Mouse (Mus musculus): ENCODE data around the gene Akap14. TPM values are rescaled to one million over a fixed set of nuclear protein-coding genes. Genes with fewer than 3 reads are reported as not detected.
A peak's percentile ranks its signal among the peaks of the same experiment; 100 is the strongest.
"Not testable (repeated sequence)": the region's sequence is repeated elsewhere in the genome, so short reads cannot be mapped to it uniquely, and the experiment has no call there.

The Akap14 gene
- polyA plus RNA-seq (2015; fragmentation: Nextera tagmentation; extraction: Ambion mirVana), result 0.10 TPM in 1 of 2 replicates, not detected in the other

DNA sequence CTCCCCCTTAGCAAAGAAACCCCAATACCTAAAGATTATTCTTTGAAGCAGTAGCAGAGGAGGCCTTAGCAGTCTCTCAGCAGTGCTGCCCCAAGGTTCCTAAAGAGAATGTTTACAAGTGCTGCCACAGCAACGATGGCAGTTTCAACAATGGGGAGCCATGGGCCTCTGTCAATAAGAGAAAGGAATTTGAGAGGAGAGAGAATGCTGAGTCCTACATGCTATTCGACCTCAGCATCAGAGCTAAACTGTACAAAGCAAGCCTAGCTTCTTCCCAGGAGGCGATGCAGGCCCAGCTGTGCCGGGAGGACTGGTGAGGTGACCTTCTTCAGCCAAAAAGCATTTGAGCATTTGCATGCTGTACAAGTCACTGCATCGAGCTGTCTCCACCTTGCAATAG lies at the start of gene Akap14:
Gene Akap14 (minus strand): TSS at position 101 of the 400 bp plus-strand sequence.
- Histone ChIP-seq H3K4me1 (replicated peaks; ENCODE audit: control insufficient read depth, insufficient read depth, low read length) (no peaks in the 10 kb centered on the region), H3K27me3 (replicated peaks; ENCODE audit: control insufficient read depth, insufficient read depth, low read length) (no peaks in the 10 kb centered on the region), H3K9me3 (ENCODE audit: control insufficient read depth) (no peaks in the 10 kb centered on the region), H3K4me3 (ENCODE audit: low read depth, low read length) (no peak within 1 kb of the TSS), H3K9ac (ENCODE audit: low read depth, low read length) (no peak within 1 kb of the TSS), H3K27ac (ENCODE audit: low read depth, low read length) (no peak within 1 kb of the TSS), H3K4me2 (replicated peaks; ENCODE audit: low read depth) (no peak within 1 kb of the TSS), H3K36me3 (ENCODE audit: control insufficient read depth, insufficient read depth) (no peaks in the 10 kb centered on the region)
- no peak for ATAC-seq
- WGBS, result 33% methylated on average over 5 of the region's 5 CpGs
- no peak for TF ChIP-seq CTCF (IDR thresholded peaks at IDR 0.05; ENCODE audit: low read depth)

DNA sequence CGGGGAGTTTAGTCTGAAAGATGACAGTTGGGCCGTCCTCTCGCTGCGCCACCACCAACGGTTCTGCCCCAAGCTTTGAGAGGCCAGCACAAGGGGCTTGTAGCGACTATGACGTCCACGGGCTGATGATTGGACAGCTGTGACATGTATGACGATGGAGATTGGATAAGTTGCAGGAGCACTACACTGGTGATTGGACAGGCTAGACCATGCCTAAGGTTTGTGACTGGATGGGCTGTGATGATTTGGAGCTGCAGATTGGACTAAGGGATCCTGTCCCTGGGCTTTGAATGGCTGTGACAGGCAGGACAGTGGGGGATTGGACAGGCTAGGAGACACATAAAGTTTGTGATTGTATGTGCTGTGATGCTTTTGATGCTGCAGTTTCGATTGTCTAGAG lies 42.3 kb upstream of the Akap14 start, which contains the start of gene Gm9:
Gene Gm9 (minus strand): TSS at position 101 of the 400 bp plus-strand sequence.
- H3K4me2 ChIP-seq (replicated peaks; ENCODE audit: low read depth), result no peak within 1 kb of the TSS
- no peak within 1 kb of the TSS for H3K27ac ChIP-seq (ENCODE audit: low read depth, low read length)
- H3K4me1 ChIP-seq (replicated peaks; ENCODE audit: control insufficient read depth, insufficient read depth, low read length), result no peaks in the 10 kb centered on the region
- TF ChIP-seq CTCF (IDR thresholded peaks at IDR 0.05; ENCODE audit: low read depth), result no peak
- H3K36me3 ChIP-seq (ENCODE audit: control insufficient read depth, insufficient read depth), result no peaks in the 10 kb centered on the region
- no peaks in the 10 kb centered on the region for H3K9me3 ChIP-seq (ENCODE audit: control insufficient read depth)
- ATAC-seq, result no peak
- WGBS, result 84% methylated on average over 10 of the region's 10 CpGs
- H3K27me3 ChIP-seq (replicated peaks; ENCODE audit: control insufficient read depth, insufficient read depth, low read length), result no peaks in the 10 kb centered on the region
- H3K9ac ChIP-seq (ENCODE audit: low read depth, low read length), result no peak within 1 kb of the TSS
- no peak within 1 kb of the TSS for H3K4me3 ChIP-seq (ENCODE audit: low read depth, low read length)

DNA sequence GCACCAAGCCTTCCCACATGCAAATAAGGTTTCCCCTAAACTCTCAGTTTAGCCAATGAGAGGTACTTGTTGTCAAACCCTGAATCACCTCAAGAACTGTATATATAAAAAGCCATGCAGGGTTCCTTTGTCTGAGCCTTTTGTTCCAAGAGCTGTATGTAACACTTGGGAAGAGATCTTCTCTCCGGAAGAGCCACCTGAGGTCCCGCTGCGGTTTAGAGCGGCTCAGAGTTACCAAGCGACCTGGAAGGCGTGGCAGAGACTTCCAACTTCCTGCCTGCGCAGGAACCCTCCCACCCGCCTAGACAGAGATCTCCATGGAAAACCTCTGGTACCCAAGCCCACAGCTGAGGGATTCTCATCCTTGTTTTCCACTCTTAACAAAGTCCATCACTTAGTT lies 30.0 kb upstream of the Akap14 start:
- Histone ChIP-seq H3K4me3 (ENCODE audit: low read depth, low read length) (no peak overlapping the region), H3K9me3 (ENCODE audit: control insufficient read depth) (no peaks in the 10 kb centered on the region), H3K4me1 (replicated peaks; ENCODE audit: control insufficient read depth, insufficient read depth, low read length) (no peaks in the 10 kb centered on the region), H3K9ac (ENCODE audit: low read depth, low read length) (no peak overlapping the region), H3K36me3 (ENCODE audit: control insufficient read depth, insufficient read depth) (no peaks in the 10 kb centered on the region), H3K4me2 (replicated peaks; ENCODE audit: low read depth) (no peak overlapping the region), H3K27ac (ENCODE audit: low read depth, low read length) (no peak overlapping the region), H3K27me3 (replicated peaks; ENCODE audit: control insufficient read depth, insufficient read depth, low read length) (no peaks in the 10 kb centered on the region)
- ATAC-seq, result no peak
- TF ChIP-seq CTCF (IDR thresholded peaks at IDR 0.05; ENCODE audit: low read depth), result no peak
- WGBS, result 71% methylated on average over 8 of the region's 8 CpGs

DNA sequence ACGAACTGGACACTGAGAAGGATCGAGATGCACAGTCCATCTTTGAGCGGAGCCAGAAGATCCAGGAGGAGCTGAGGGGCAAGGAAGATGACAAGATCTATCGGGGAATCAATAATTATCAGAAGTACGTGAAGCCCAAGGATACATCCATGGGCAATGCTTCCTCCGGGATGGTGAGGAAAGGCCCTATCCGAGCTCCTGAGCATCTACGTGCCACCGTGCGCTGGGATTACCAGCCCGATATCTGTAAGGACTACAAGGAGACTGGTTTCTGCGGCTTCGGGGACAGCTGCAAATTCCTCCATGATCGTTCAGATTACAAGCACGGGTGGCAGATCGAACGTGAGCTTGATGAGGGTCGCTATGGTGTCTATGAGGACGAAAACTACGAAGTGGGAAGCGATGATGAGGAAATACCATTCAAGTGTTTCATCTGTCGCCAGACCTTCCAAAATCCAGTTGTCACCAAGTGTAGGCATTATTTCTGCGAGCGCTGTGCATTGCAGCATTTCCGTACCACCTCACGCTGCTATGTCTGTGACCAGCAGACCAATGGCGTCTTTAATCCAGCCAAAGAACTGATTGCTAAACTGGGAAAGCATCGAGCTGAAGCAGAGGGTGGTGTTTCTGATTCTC lies 23.2 kb upstream of the Akap14 start:
- Histone ChIP-seq H3K9ac (ENCODE audit: low read depth, low read length) (no peak overlapping the region), H3K36me3 (ENCODE audit: control insufficient read depth, insufficient read depth) (no peaks in the 10 kb centered on the region), H3K27me3 (replicated peaks; ENCODE audit: control insufficient read depth, insufficient read depth, low read length) (no peaks in the 10 kb centered on the region), H3K4me3 (ENCODE audit: low read depth, low read length) (peak overlapping the region; percentile 56), H3K9me3 (ENCODE audit: control insufficient read depth) (no peaks in the 10 kb centered on the region), H3K4me2 (replicated peaks; ENCODE audit: low read depth) (peak overlapping the region; percentile 67), H3K4me1 (replicated peaks; ENCODE audit: control insufficient read depth, insufficient read depth, low read length) (no peaks in the 10 kb centered on the region), H3K27ac (ENCODE audit: low read depth, low read length) (no peak overlapping the region)
- ATAC-seq, result peak; percentile 16; the same call in 1 of the 2 replicates
- TF ChIP-seq CTCF (IDR thresholded peaks at IDR 0.05; ENCODE audit: low read depth), result no peak
- WGBS, result 32% methylated on average over 28 of the region's 28 CpGs

DNA sequence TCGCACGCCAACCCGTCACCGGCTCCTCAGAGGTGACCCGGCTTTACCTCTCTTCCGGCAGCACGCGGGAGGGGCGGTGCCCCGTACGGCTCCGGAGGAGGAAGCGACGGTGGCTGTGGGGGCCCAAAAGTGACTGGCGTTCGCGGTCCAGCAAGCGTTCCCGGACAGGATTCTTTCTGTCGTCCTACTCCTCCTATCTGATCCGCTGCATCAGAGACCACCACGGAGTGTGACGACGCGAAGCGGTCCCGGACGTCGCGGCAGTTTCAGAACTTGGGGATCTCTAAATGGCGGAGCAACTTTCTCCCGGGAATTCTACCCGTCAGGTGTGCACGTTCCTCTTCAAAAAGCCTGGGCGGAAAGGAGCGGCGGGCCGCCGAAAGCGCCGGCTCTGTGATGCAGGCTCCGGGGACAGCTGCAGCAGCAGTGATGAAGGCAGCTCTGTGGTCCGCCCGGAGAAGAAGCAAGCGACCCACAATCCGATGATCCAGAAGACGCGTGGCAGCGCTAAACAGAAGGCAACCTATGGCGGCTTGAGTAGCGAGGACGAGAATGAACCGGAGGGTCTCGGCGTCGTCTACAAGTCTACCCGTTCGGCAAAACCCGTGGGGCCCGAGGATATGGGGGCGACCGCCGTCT lies 22.6 kb upstream of the Akap14 start, which contains the start of the genes Ndufa1 and Rnf113a1:
Gene Ndufa1 (minus strand): TSS at position 59 of the 639 bp plus-strand sequence.
Gene Rnf113a1 (plus strand): TSS at position 141 of the 639 bp plus-strand sequence.
- WGBS, result 16% methylated on average over 63 of the region's 63 CpGs
- Histone ChIP-seq H3K4me1 (replicated peaks; ENCODE audit: control insufficient read depth, insufficient read depth, low read length) (no peaks in the 10 kb centered on the region), H3K4me3 (ENCODE audit: low read depth, low read length) (peak within 1 kb of the TSS; percentile 56), H3K36me3 (ENCODE audit: control insufficient read depth, insufficient read depth) (no peaks in the 10 kb centered on the region), H3K9ac (ENCODE audit: low read depth, low read length) (peak within 1 kb of the TSS; percentile 31; the same call in 1 of the 2 replicates), H3K27ac (ENCODE audit: low read depth, low read length) (peak within 1 kb of the TSS; percentile 41; the same call in 1 of the 2 replicates), H3K4me2 (replicated peaks; ENCODE audit: low read depth) (peak within 1 kb of the TSS; percentile 67), H3K9me3 (ENCODE audit: control insufficient read depth) (no peaks in the 10 kb centered on the region), H3K27me3 (replicated peaks; ENCODE audit: control insufficient read depth, insufficient read depth, low read length) (no peaks in the 10 kb centered on the region)
- peak; percentile 87 for ATAC-seq
- TF ChIP-seq CTCF (IDR thresholded peaks at IDR 0.05; ENCODE audit: low read depth), result no peak

DNA sequence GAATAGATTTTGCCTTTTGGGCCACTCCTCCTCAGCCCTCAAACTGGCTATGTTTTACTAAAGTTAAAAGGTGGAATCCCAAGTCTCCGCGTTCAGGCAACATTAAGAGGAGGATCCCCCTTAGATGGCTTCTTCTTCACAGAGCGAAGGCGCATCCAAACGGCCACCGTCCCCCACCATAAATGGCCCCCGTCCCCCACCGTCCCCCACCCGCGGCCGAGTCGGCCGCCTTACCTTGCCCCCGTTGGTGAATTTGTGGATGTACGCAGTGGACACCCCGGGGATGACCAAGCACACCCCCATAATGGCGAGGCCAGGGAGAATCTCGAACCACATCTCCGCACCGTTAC lies 22.1 kb upstream of the Akap14 start:
- no peaks in the 10 kb centered on the region for H3K36me3 ChIP-seq (ENCODE audit: control insufficient read depth, insufficient read depth)

DNA sequence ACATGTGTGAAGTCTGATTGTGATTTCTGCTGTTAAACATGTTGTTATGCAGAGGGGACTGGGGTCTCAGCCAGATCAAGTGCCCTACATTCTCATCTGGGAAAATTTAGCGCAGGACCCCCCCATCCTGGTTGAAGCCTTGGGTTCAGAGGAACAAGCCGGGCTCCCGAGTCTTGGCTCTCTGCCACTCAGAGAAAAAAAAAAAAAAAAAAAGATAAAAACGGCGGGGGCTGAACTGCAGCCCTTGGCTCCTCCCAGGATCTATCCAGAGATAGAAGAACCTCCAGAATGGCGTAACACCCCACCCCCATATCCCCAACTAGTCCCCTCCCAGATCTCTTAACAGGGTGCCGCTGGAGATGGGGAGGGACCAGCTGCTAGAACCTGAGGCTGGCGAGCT lies 15.8 kb upstream of the Akap14 start:
- 63% methylated on average over 8 of the region's 8 CpGs for WGBS
- not testable (repeated sequence) for H3K9me3 ChIP-seq (ENCODE audit: control insufficient read depth); H3K9ac ChIP-seq (ENCODE audit: low read depth, low read length); H3K36me3 ChIP-seq (ENCODE audit: control insufficient read depth, insufficient read depth); H3K27ac ChIP-seq (ENCODE audit: low read depth, low read length); H3K4me3 ChIP-seq (ENCODE audit: low read depth, low read length); H3K4me1 ChIP-seq (replicated peaks; ENCODE audit: control insufficient read depth, insufficient read depth, low read length); H3K4me2 ChIP-seq (replicated peaks; ENCODE audit: low read depth); H3K27me3 ChIP-seq (replicated peaks; ENCODE audit: control insufficient read depth, insufficient read depth, low read length); ATAC-seq

More for the DNA sequence above, 22.1 kb upstream of the Akap14 start:
- peak overlapping the region; percentile 56 for H3K4me3 ChIP-seq (ENCODE audit: low read depth, low read length)
- WGBS, result 25% methylated on average over 20 of the region's 20 CpGs
- H3K9ac ChIP-seq (ENCODE audit: low read depth, low read length), result peak overlapping the region; percentile 31; the same call in 1 of the 2 replicates
- H3K4me2 ChIP-seq (replicated peaks; ENCODE audit: low read depth), result peak overlapping the region; percentile 67
- H3K27ac ChIP-seq (ENCODE audit: low read depth, low read length), result no peak overlapping the region
- no peak for TF ChIP-seq CTCF (IDR thresholded peaks at IDR 0.05; ENCODE audit: low read depth)
- ATAC-seq, result no peak
- no peaks in the 10 kb centered on the region for H3K9me3 ChIP-seq (ENCODE audit: control insufficient read depth)
- no peaks in the 10 kb centered on the region for H3K27me3 ChIP-seq (replicated peaks; ENCODE audit: control insufficient read depth, insufficient read depth, low read length)
- no peaks in the 10 kb centered on the region for H3K4me1 ChIP-seq (replicated peaks; ENCODE audit: control insufficient read depth, insufficient read depth, low read length)

All from intestine, postnatal 0 days (tissue).